Mouse (Mus musculus) bone marrow macrophage, adult 2 months (primary cell): ENCODE measurements around the gene Bpifc.

Source experiments
- CTCF ChIP-seq: IDR thresholded peaks from 2 replicates; pipeline ENCODE4 v1.5.1; 2012; ENCODE audit warnings: low read depth, mild to moderate bottlenecking, low read length, moderate library complexity
- POLR2A ChIP-seq: IDR thresholded peaks from 2 replicates; pipeline ENCODE4 v1.6.1; 2012; ENCODE audit warnings: mild to moderate bottlenecking, low read depth, low read length, borderline replicate concordance

DNA sequence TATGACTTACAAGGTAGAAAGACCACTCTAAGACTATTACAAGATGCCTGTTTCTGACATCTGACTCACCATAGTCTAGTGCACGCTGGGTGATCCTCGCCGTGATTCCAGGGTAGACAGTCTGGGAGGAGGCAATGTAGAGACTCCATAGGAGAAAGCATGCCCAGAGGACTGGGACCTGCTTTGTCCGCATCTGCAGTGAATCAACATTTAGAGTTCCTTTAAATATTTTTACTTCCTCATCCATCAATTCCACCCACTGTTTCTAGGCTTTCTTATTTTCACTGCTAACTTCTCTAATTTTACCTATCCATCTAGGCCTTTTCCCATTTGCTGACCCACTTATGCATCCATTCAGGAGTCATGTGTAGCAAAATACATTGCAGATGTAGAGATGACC lies 11.2 kb downstream of the Bpifc start:
- TF ChIP-seq POLR2A (no peak), CTCF (no peak)
